Mouse (Mus musculus): Measurements from ENCODE around the gene Amotl1. TPM values are rescaled to one million over a fixed set of nuclear protein-coding genes. Genes with fewer than 3 reads are reported as not detected.

Amotl1 gene
- polyA plus RNA-seq, 1 experiment from 2014 or later, result 8.1 TPM

Other genes starting within 250 kb of the Amotl1 start
- 0.72 and 1.2 TPM in 2 replicates for gene Kdm4d, start 144.6 kb downstream of the Amotl1 start, polyA plus RNA-seq (2015; fragmentation: Nextera tagmentation; extraction: Ambion mirVana)
- 138 and 143 TPM in 2 replicates for gene Cwc15, start 144.4 kb downstream of the Amotl1 start, polyA plus RNA-seq (2015; fragmentation: Nextera tagmentation; extraction: Ambion mirVana)
- gene Piwil4, start 95.7 kb upstream of the Amotl1 start, polyA plus RNA-seq (2015; fragmentation: Nextera tagmentation; extraction: Ambion mirVana), result 0.41 and 0.43 TPM in 2 replicates
- gene Fut4, start 107.3 kb upstream of the Amotl1 start, polyA plus RNA-seq (2015; fragmentation: Nextera tagmentation; extraction: Ambion mirVana), result 1.8 TPM in 2 replicates
- 2.7 and 4.2 TPM in 2 replicates for gene 1700012B09Rik, start 126.0 kb upstream of the Amotl1 start, polyA plus RNA-seq (2015; fragmentation: Nextera tagmentation; extraction: Ambion mirVana)
- 11.5 and 12.5 TPM in 2 replicates for gene Mre11a, start 139.6 kb upstream of the Amotl1 start, polyA plus RNA-seq (2015; fragmentation: Nextera tagmentation; extraction: Ambion mirVana)
- gene Ankrd49, start 139.8 kb upstream of the Amotl1 start, polyA plus RNA-seq (2015; fragmentation: Nextera tagmentation; extraction: Ambion mirVana), result 25.6 and 26.8 TPM in 2 replicates
- 1.6 TPM in 2 replicates for gene Gpr83, start 215.2 kb upstream of the Amotl1 start, polyA plus RNA-seq (2015; fragmentation: Nextera tagmentation; extraction: Ambion mirVana)